Comparison of ENCODE assay signal across 26 mouse cellular contexts in genomic region chr7:96305382-96305935, GRCm38 (mm10).
DNase-seq lines count a peak whose midpoint lies in the region; ATAC-seq and TF ChIP-seq lines count a peak whose summit lies in the region.
"Had no signal": no experiment of that assay in that cellular context is flagged by ENCODE, and none has a peak within 500 bp of the region (broad histone marks: within the 10 kb centered on the region; RNA-seq: fewer than 3 reads in every experiment).

No protein-coding gene starts in this region.

- H3K4me2 ChIP-seq in forebrain, embryonic 13.5 days: no peak overlapping the region
- no peak overlapping the region for H3K4me2 ChIP-seq in kidney, embryonic 14.5 days (replicated peaks; ENCODE audit: low read depth, low read length)
- no peak overlapping the region for H3K4me2 ChIP-seq in stomach, embryonic 15.5 days
- H3K4me2 ChIP-seq: heart, embryonic 15.5 days; limb, embryonic 13.5 days; liver, embryonic 12.5 days; midbrain, embryonic 15.5 days had no signal

- no peak for TF ChIP-seq CTCF in brain, embryonic 14.5 days (IDR thresholded peaks at IDR 0.05; ENCODE audit: borderline replicate concordance, extremely low read depth, insufficient read depth, insufficient read length)

- no peak for DNase-seq in forebrain, embryonic 10.5 days (ENCODE audit: extremely low spot score, low spot score)
- peak; percentile 11 to 16 for DNase-seq in kidney, postnatal 4 days
- DNase-seq in brain, embryonic 14.5 days (ENCODE audit: low read depth): peak; percentile 58
- DNase-seq: adrenal gland, postnatal 14 days; cerebellum, adult 11-12 months; cerebellum, adult 9-11 months; gastrocnemius, postnatal 10 days; kidney, adult 9 months; kidney, postnatal 14 days; liver, postnatal 0 days; lung, postnatal 10 days; right cerebral cortex, postnatal 4 days; thymus, postnatal 4 days had no signal

- peaks cover 20% of the 10 kb centered on the region; the same call in 1 of the 2 replicates for H3K4me1 ChIP-seq in forebrain, embryonic 13.5 days
- H3K4me1 ChIP-seq in forebrain, embryonic 10.5 days: peaks cover 43% of the 10 kb centered on the region
- no peaks in the 10 kb centered on the region for H3K4me1 ChIP-seq in kidney, embryonic 14.5 days (ENCODE audit: control insufficient read depth, insufficient read depth, low read length)
- H3K4me1 ChIP-seq in stomach, embryonic 15.5 days: no peaks in the 10 kb centered on the region
- H3K4me1 ChIP-seq: liver, embryonic 12.5 days had no signal

- H3K36me3 ChIP-seq in forebrain, embryonic 13.5 days (ENCODE audit: poor library complexity, severe bottlenecking): no peaks in the 10 kb centered on the region
- no peaks in the 10 kb centered on the region; the same call in 1 of the 2 replicates for H3K36me3 ChIP-seq in forebrain, embryonic 10.5 days (replicated peaks)
- H3K36me3 ChIP-seq in kidney, embryonic 14.5 days (ENCODE audit: control insufficient read depth, insufficient read depth, low read length): no peaks in the 10 kb centered on the region
- H3K36me3 ChIP-seq in stomach, embryonic 15.5 days: no peaks in the 10 kb centered on the region
- H3K36me3 ChIP-seq: heart, embryonic 10.5 days; heart, embryonic 15.5 days; limb, embryonic 13.5 days; liver, embryonic 12.5 days; midbrain, embryonic 15.5 days had no signal

- H3K9me3 ChIP-seq in forebrain, embryonic 13.5 days (replicated peaks): no peaks in the 10 kb centered on the region
- H3K9me3 ChIP-seq in forebrain, embryonic 10.5 days: no peaks in the 10 kb centered on the region
- no peaks in the 10 kb centered on the region for H3K9me3 ChIP-seq in kidney, embryonic 14.5 days (ENCODE audit: control insufficient read depth, low read length)
- no peaks in the 10 kb centered on the region for H3K9me3 ChIP-seq in stomach, embryonic 15.5 days
- H3K9me3 ChIP-seq: heart, embryonic 10.5 days; heart, embryonic 15.5 days; limb, embryonic 13.5 days; liver, embryonic 12.5 days; midbrain, embryonic 15.5 days had no signal

- ATAC-seq in forebrain, embryonic 13.5 days: peak; percentile 17; the same call in 1 of the 2 replicates
- ATAC-seq in kidney, embryonic 14.5 days (ENCODE audit: low FRiP score, low TSS enrichment): no peak
- peak; percentile 59; the same call in 1 of the 2 replicates for ATAC-seq in stomach, embryonic 15.5 days (ENCODE audit: insufficient read depth, low FRiP score, low read depth)
- ATAC-seq in erythroid progenitor cell, adult 5-6 weeks (replicated peaks; ENCODE audit: low FRiP score, poor library complexity, severe bottlenecking): no peak
- ATAC-seq: hindbrain, embryonic 16.5 days; liver, embryonic 12.5 days; liver, postnatal 0 days; midbrain, embryonic 15.5 days; Patski had no signal

- H3K27me3 ChIP-seq in forebrain, embryonic 13.5 days: no peaks in the 10 kb centered on the region
- H3K27me3 ChIP-seq in forebrain, embryonic 10.5 days (ENCODE audit: poor library complexity, severe bottlenecking): no peaks in the 10 kb centered on the region
- H3K27me3 ChIP-seq in kidney, embryonic 14.5 days (ENCODE audit: control insufficient read depth, insufficient read depth, low read length): no peaks in the 10 kb centered on the region
- no peaks in the 10 kb centered on the region for H3K27me3 ChIP-seq in stomach, embryonic 15.5 days (replicated peaks)
- H3K27me3 ChIP-seq: heart, embryonic 15.5 days; limb, embryonic 13.5 days; liver, embryonic 12.5 days; midbrain, embryonic 15.5 days; Patski had no signal

- no peak overlapping the region for H3K27ac ChIP-seq in forebrain, embryonic 13.5 days
- no peak overlapping the region for H3K27ac ChIP-seq in forebrain, embryonic 10.5 days
- no peak overlapping the region for H3K27ac ChIP-seq in kidney, embryonic 14.5 days (ENCODE audit: low read depth, low read length)
- no peak overlapping the region for H3K27ac ChIP-seq in stomach, embryonic 15.5 days
- H3K27ac ChIP-seq: heart, embryonic 10.5 days; heart, embryonic 15.5 days; left cerebral cortex, adult 2 months; limb, embryonic 13.5 days; liver, embryonic 12.5 days; macrophage; midbrain, embryonic 15.5 days had no signal

- no peak for TF ChIP-seq POLR2A in brain, embryonic 14.5 days (IDR thresholded peaks at IDR 0.05; ENCODE audit: borderline replicate concordance, extremely low read depth, insufficient read depth, insufficient read length, poor library complexity, severe bottlenecking)

- H3K4me3 ChIP-seq in forebrain, embryonic 13.5 days: no peak overlapping the region
- no peak overlapping the region for H3K4me3 ChIP-seq in forebrain, embryonic 10.5 days
- H3K4me3 ChIP-seq in kidney, embryonic 14.5 days (ENCODE audit: low read length): no peak overlapping the region
- no peak overlapping the region for H3K4me3 ChIP-seq in stomach, embryonic 15.5 days (replicated peaks)
- H3K4me3 ChIP-seq: heart, embryonic 10.5 days; heart, embryonic 15.5 days; left cerebral cortex, adult 2 months; limb, embryonic 13.5 days; liver, embryonic 12.5 days; midbrain, embryonic 15.5 days had no signal

- H3K9ac ChIP-seq in forebrain, embryonic 13.5 days: no peak overlapping the region
- H3K9ac ChIP-seq in kidney, embryonic 14.5 days (ENCODE audit: low read depth, low read length): no peak overlapping the region
- H3K9ac ChIP-seq in stomach, embryonic 15.5 days: no peak overlapping the region
- H3K9ac ChIP-seq: heart, embryonic 15.5 days; limb, embryonic 13.5 days; liver, embryonic 12.5 days; liver, postnatal 0 days; midbrain, embryonic 15.5 days had no signal

- WGBS in forebrain, embryonic 13.5 days: 38% methylated on average over 5 of the region's 5 CpGs
- WGBS in forebrain, embryonic 10.5 days: 84% methylated on average over 5 of the region's 5 CpGs
- 50% methylated on average over 5 of the region's 5 CpGs for WGBS in kidney, embryonic 14.5 days
- 37% methylated on average over 5 of the region's 5 CpGs for WGBS in stomach, embryonic 15.5 days

Comparison
In these comparisons a context has a peak if more than half of its experiments do, and no peak if none do; other contexts are left out.
1. ATAC-seq: peak in forebrain, embryonic 13.5 days (single experiment) and stomach, embryonic 15.5 days (single experiment); none in kidney, embryonic 14.5 days (single experiment) and erythroid progenitor cell, adult 5-6 weeks (single experiment).